ENCODE assay signal across 8 mouse cellular contexts in genomic region chr6:83136291-83136880, GRCm38 (mm10). TPM values are rescaled to one million over a fixed set of nuclear protein-coding genes. Genes with fewer than 3 reads are reported as not detected.
A peak's percentile ranks its signal among the peaks of the same experiment; 100 is the strongest.
DNase-seq lines count a peak whose midpoint lies in the region; ATAC-seq and TF ChIP-seq lines count a peak whose summit lies in the region.

No protein-coding gene starts in this region.

- no peak for DNase-seq in heart, adult 11 months
- no peak for DNase-seq in G1E (ENCODE audit: low spot score)
- DNase-seq in heart, postnatal 0 days (ENCODE audit: low spot score): no peak
- DNase-seq in midbrain, embryonic 10.5 days (ENCODE audit: low spot score): no peak
- no peak for DNase-seq in cerebellum, adult 18-20 months
- no peak for DNase-seq in urinary bladder, postnatal 36 days (ENCODE audit: low spot score in 2 of 2)
- no peak for DNase-seq in adrenal gland, adult 2 months

- no peak for ATAC-seq in heart, embryonic 15.5 days (replicated peaks; ENCODE audit: insufficient number of reproducible peaks, insufficient read depth, low FRiP score, low read depth)
- no peak for ATAC-seq in G1E (ENCODE audit: extremely low read depth, insufficient number of reproducible peaks, low FRiP score, poor library complexity, severe bottlenecking)
- peak; percentile 1; the same call in 1 of the 2 replicates for ATAC-seq in heart, postnatal 0 days (ENCODE audit: insufficient read depth, low read depth)

- H3K9ac ChIP-seq in heart, embryonic 15.5 days: peak overlapping the region; percentile 83
- peak overlapping the region; percentile 83 for H3K9ac ChIP-seq in heart, postnatal 0 days (replicated peaks; ENCODE audit: low read depth, low read length)

- peak overlapping the region; percentile 68 for H3K4me3 ChIP-seq in heart, embryonic 15.5 days
- peak overlapping the region; percentile 74 for H3K4me3 ChIP-seq in G1E (ENCODE audit: low read depth, low read length)
- peak overlapping the region; percentile 57 for H3K4me3 ChIP-seq in heart, postnatal 0 days (ENCODE audit: low read depth, low read length)
- H3K4me3 ChIP-seq in midbrain, embryonic 10.5 days: peak overlapping the region; percentile 74

- H3K36me3 ChIP-seq in heart, embryonic 15.5 days: no peaks in the 10 kb centered on the region
- H3K36me3 ChIP-seq in G1E (replicated peaks): peaks cover 12% of the 10 kb centered on the region
- H3K36me3 ChIP-seq in heart, postnatal 0 days (replicated peaks; ENCODE audit: control insufficient read depth, insufficient read depth, low read length): no peaks in the 10 kb centered on the region
- peaks cover 7% of the 10 kb centered on the region for H3K36me3 ChIP-seq in midbrain, embryonic 10.5 days

- TF ChIP-seq CTCF in G1E (IDR thresholded peaks at IDR 0.05; ENCODE audit: low read depth, low read length): no peak
- no peak for TF ChIP-seq CTCF in heart, postnatal 0 days (IDR thresholded peaks at IDR 0.05; ENCODE audit: low read depth)

- peaks cover 36% of the 10 kb centered on the region for H3K4me1 ChIP-seq in heart, embryonic 15.5 days (replicated peaks)
- peaks cover 51% of the 10 kb centered on the region for H3K4me1 ChIP-seq in G1E (ENCODE audit: insufficient read depth, low read depth, low read length)
- H3K4me1 ChIP-seq in heart, postnatal 0 days (ENCODE audit: control insufficient read depth, insufficient read depth): peaks cover 23% of the 10 kb centered on the region
- H3K4me1 ChIP-seq in midbrain, embryonic 10.5 days: peaks cover 56% of the 10 kb centered on the region

- H3K27me3 ChIP-seq in heart, embryonic 15.5 days: no peaks in the 10 kb centered on the region
- H3K27me3 ChIP-seq in G1E (ENCODE audit: insufficient read depth, low read length): peaks cover 3% of the 10 kb centered on the region; the same call in 1 of the 2 replicates
- no peaks in the 10 kb centered on the region for H3K27me3 ChIP-seq in heart, postnatal 0 days (ENCODE audit: control insufficient read depth, insufficient read depth, low read length)
- H3K27me3 ChIP-seq in midbrain, embryonic 10.5 days (ENCODE audit: low read depth, poor library complexity, severe bottlenecking): peaks cover 20% of the 10 kb centered on the region

- WGBS in heart, embryonic 15.5 days: 26% methylated on average over 5 of the region's 5 CpGs
- WGBS in heart, postnatal 0 days: 32% methylated on average over 5 of the region's 5 CpGs
- WGBS in midbrain, embryonic 10.5 days: 10% methylated on average over 5 of the region's 5 CpGs

- H3K9me3 ChIP-seq in heart, embryonic 15.5 days (replicated peaks): no peaks in the 10 kb centered on the region
- H3K9me3 ChIP-seq in G1E (replicated peaks): no peaks in the 10 kb centered on the region
- H3K9me3 ChIP-seq in heart, postnatal 0 days (replicated peaks; ENCODE audit: control insufficient read depth, low read length): no peaks in the 10 kb centered on the region
- no peaks in the 10 kb centered on the region for H3K9me3 ChIP-seq in midbrain, embryonic 10.5 days (replicated peaks)

- peak overlapping the region; percentile 100 for H3K27ac ChIP-seq in heart, embryonic 15.5 days
- H3K27ac ChIP-seq in heart, postnatal 0 days (ENCODE audit: low read depth): peak overlapping the region; percentile 99
- peak overlapping the region; percentile 100 for H3K27ac ChIP-seq in midbrain, embryonic 10.5 days (replicated peaks)

- H3K4me2 ChIP-seq in heart, embryonic 15.5 days: peak overlapping the region; percentile 88
- peak overlapping the region; percentile 73 for H3K4me2 ChIP-seq in heart, postnatal 0 days (ENCODE audit: low read depth, low read length)

- no peak for TF ChIP-seq EP300 in heart, postnatal 0 days (IDR thresholded peaks at IDR 0.05; ENCODE audit: low read depth)

RNA-seq across cellular contexts. Expression of gene Rtkn, which starts 1.1 kb away (rescaled TPM):
- 19.3 and 26.2 TPM in 2 replicates for polyA plus RNA-seq in heart, embryonic 15.5 days (2015; fragmentation: Nextera tagmentation; extraction: Ambion mirVana)
- total RNA-seq in G1E (2014; fragmentation: Nextera tagmentation) (6.8 and 7.6 TPM in 2 replicates), G1E (2017) (4.0 and 4.9 TPM in 2 replicates)
- polyA plus RNA-seq in G1E (2012): 34.2 and 48.4 TPM in 2 replicates
- total RNA-seq in heart, postnatal 0 days (2014; rRNA removed; ENCODE audit: low replicate concordance): 40.0 and 45.9 TPM in 2 replicates
- 12.5 and 13.0 TPM in 2 replicates for polyA plus RNA-seq in heart, postnatal 0 days (2015; fragmentation: Nextera tagmentation; extraction: Ambion mirVana)
- polyA plus RNA-seq in midbrain, embryonic 10.5 days (2016; fragmentation: Nextera tagmentation; extraction: Ambion mirVana): 35.3 and 39.7 TPM in 2 replicates
- total RNA-seq in adrenal gland, adult 2 months (2021): 10 to 100 TPM in 1 of 2 experiments, 1 to 10 TPM in 1; 9.5 to 10.2 TPM
- polyA plus RNA-seq in adrenal gland, adult 2 months (2012; rRNA removed): 93.6 and 100 TPM in 2 replicates

RNA-seq across cellular contexts. Expression of gene Ino80b, which starts 11.2 kb away (rescaled TPM):
- polyA plus RNA-seq in heart, embryonic 15.5 days (2015; fragmentation: Nextera tagmentation; extraction: Ambion mirVana): 7.4 and 9.2 TPM in 2 replicates
- 19.7 and 20.5 TPM in 2 replicates for total RNA-seq in G1E (2014; fragmentation: Nextera tagmentation)
- total RNA-seq in G1E (2017): 21.1 and 27.1 TPM in 2 replicates
- polyA plus RNA-seq in G1E (2012): 121 and 171 TPM in 2 replicates
- 8.9 and 11.6 TPM in 2 replicates for total RNA-seq in heart, postnatal 0 days (2014; rRNA removed; ENCODE audit: low replicate concordance)
- polyA plus RNA-seq in heart, postnatal 0 days (2015; fragmentation: Nextera tagmentation; extraction: Ambion mirVana): 5.5 and 6.8 TPM in 2 replicates
- 18.2 and 18.7 TPM in 2 replicates for polyA plus RNA-seq in midbrain, embryonic 10.5 days (2016; fragmentation: Nextera tagmentation; extraction: Ambion mirVana)
- total RNA-seq in adrenal gland, adult 2 months (2021): 10 to 100 TPM; 16.1 to 27.3 TPM
- 90.2 and 102 TPM in 2 replicates for polyA plus RNA-seq in adrenal gland, adult 2 months (2012; rRNA removed)

RNA-seq across cellular contexts. Expression of gene Wbp1, which starts 15.0 kb away (rescaled TPM):
- 81.9 and 99.5 TPM in 2 replicates for polyA plus RNA-seq in heart, embryonic 15.5 days (2015; fragmentation: Nextera tagmentation; extraction: Ambion mirVana)
- total RNA-seq in G1E (2014; fragmentation: Nextera tagmentation): 30.8 and 49.1 TPM in 2 replicates
- total RNA-seq in G1E (2017): 94.7 and 104 TPM in 2 replicates
- 32.3 and 47.9 TPM in 2 replicates for polyA plus RNA-seq in G1E (2012)
- total RNA-seq in heart, postnatal 0 days (2014; rRNA removed; ENCODE audit: low replicate concordance): 151 and 186 TPM in 2 replicates
- 97.5 and 98.1 TPM in 2 replicates for polyA plus RNA-seq in heart, postnatal 0 days (2015; fragmentation: Nextera tagmentation; extraction: Ambion mirVana)
- polyA plus RNA-seq in midbrain, embryonic 10.5 days (2016; fragmentation: Nextera tagmentation; extraction: Ambion mirVana): 138 and 180 TPM in 2 replicates
- 100 to 1,000 TPM in 1 of 2 experiments, 10 to 100 TPM in 1; 79.1 to 117 TPM for total RNA-seq in adrenal gland, adult 2 months (2021)
- polyA plus RNA-seq in adrenal gland, adult 2 months (2012; rRNA removed): 388 and 405 TPM in 2 replicates

RNA-seq across cellular contexts. Expression of gene Wdr54, which starts 19.8 kb away (rescaled TPM):
- polyA plus RNA-seq in heart, embryonic 15.5 days (2015; fragmentation: Nextera tagmentation; extraction: Ambion mirVana): 3.4 and 4.3 TPM in 2 replicates
- total RNA-seq in G1E (2014; fragmentation: Nextera tagmentation) (not detected in 2 replicates), G1E (2017) (0.27 TPM in 1 of 2 replicates, not detected in the other)
- polyA plus RNA-seq in G1E (2012): not detected in 2 replicates
- total RNA-seq in heart, postnatal 0 days (2014; rRNA removed; ENCODE audit: low replicate concordance): 1.4 and 5.5 TPM in 2 replicates
- polyA plus RNA-seq in heart, postnatal 0 days (2015; fragmentation: Nextera tagmentation; extraction: Ambion mirVana): 0.96 and 1.1 TPM in 2 replicates
- 13.0 and 14.6 TPM in 2 replicates for polyA plus RNA-seq in midbrain, embryonic 10.5 days (2016; fragmentation: Nextera tagmentation; extraction: Ambion mirVana)
- total RNA-seq in adrenal gland, adult 2 months (2021): 1 to 10 TPM; 2.2 to 4.7 TPM
- 3.4 and 4.8 TPM in 2 replicates for polyA plus RNA-seq in adrenal gland, adult 2 months (2012; rRNA removed)

RNA-seq across cellular contexts. Expression of gene 1700003E16Rik, which starts 19.8 kb away (rescaled TPM):
- 0.91 and 1.6 TPM in 2 replicates for polyA plus RNA-seq in heart, embryonic 15.5 days (2015; fragmentation: Nextera tagmentation; extraction: Ambion mirVana)
- total RNA-seq in G1E (2014; fragmentation: Nextera tagmentation) (not detected in 2 replicates), G1E (2017) (0.12 and 0.16 TPM in 2 replicates)
- not detected in 2 replicates for polyA plus RNA-seq in G1E (2012)
- total RNA-seq in heart, postnatal 0 days (2014; rRNA removed; ENCODE audit: low replicate concordance): 2.0 TPM in 1 of 2 replicates, not detected in the other
- 0.20 and 0.45 TPM in 2 replicates for polyA plus RNA-seq in heart, postnatal 0 days (2015; fragmentation: Nextera tagmentation; extraction: Ambion mirVana)
- 1.9 and 2.0 TPM in 2 replicates for polyA plus RNA-seq in midbrain, embryonic 10.5 days (2016; fragmentation: Nextera tagmentation; extraction: Ambion mirVana)
- total RNA-seq in adrenal gland, adult 2 months (2021): 1 to 10 TPM; 1.1 to 1.3 TPM
- 1.0 and 1.4 TPM in 2 replicates for polyA plus RNA-seq in adrenal gland, adult 2 months (2012; rRNA removed)
